Mouse (Mus musculus) liver, adult 2 months (tissue): ENCODE measurements around the gene Gpc6.

Experiments used
- CTCF ChIP-seq: fragments of 200-500 bp; IDR thresholded peaks from 2 replicates; pipeline ENCODE4 v1.5.1; 2011; ENCODE audit warnings: low read depth, low read length, control low read depth
- POLR2A ChIP-seq: fragments of 200-500 bp; IDR thresholded peaks from 2 replicates; pipeline ENCODE4 v1.6.1; 2011; ENCODE audit warnings: low read length, control low read depth; ENCODE audit not compliant: insufficient read depth; ENCODE audit errors: extremely low read depth

GRCm38 (mm10) chr14:117002313-117002712 lies 77.2 kb downstream of the Gpc6 start:
- TF ChIP-seq POLR2A, result no peak
- no peak for TF ChIP-seq CTCF
